Mouse (Mus musculus) hematopoietic stem cell, adult 5-6 weeks (primary cell): ENCODE data around the gene Umps. TPM values are rescaled to one million over a fixed set of nuclear protein-coding genes. Genes with fewer than 3 reads are reported as not detected.

ENCODE experiments used
- ATAC-seq, 2 experiments: fragments of 125-278 bp in 1 of 2; replicated peaks in 1 of 2; 2 replicates each; pipeline ENCODE4 v1.8.0; 2016 to 2017; ENCODE audit warnings: inconsistent platforms in 2 of 2, mild to moderate bottlenecking in 2 of 2, moderate number of reproducible peaks in 2 of 2, low read depth in 1 of 2, moderate TSS enrichment in 1 of 2; ENCODE audit not compliant: low FRiP score in 2 of 2, poor library complexity in 2 of 2, severe bottlenecking in 2 of 2, insufficient read depth in 1 of 2, low TSS enrichment in 1 of 2
- total RNA-seq: library from RNA; stranded (forward); fragments of 172-1452, 232-1000 nt; gene quantifications from 2 replicates; pipeline ENCODE4 v1.2.3, GENCODE M21; 2017

Gene Umps
- total RNA-seq, 1 experiment from 2014 or later, result 92.9 TPM

DNA sequence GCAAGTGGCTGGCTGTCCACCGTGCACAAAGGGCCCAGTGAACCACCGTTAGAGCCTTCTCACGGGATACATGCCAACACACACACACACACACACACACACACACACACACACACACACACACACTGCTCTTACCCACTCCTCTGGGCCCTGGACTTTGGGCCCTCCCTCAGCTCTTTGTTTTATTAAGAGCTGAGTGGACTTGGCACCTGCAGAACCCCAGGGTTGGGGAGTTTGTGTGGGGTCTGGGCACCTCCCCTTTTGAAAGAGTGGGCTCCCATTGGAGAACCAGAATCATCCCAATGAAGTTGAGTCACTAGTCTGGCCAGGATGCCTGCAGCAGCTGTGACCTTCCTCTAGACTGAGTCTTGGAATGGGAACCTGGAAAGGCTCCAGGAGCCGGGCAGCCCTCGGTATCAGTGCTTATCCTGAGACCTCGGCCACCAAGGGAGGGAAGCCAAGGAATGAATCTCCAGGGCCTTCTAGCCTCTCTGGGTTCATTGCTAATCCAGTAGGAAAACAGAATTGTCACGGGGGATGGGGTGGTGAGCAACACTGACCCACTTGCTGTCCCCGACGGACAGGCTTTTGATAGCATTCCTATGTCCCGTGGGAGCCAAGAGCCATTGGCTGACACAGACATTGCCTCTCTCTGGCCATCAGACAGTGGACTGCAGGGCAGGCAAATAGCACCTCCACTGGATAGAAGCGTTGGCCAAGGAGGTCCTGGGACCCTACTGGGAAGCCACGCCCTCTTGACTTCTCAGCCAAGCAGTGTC lies 50.2 kb downstream of the Umps start:
- no peak for ATAC-seq

DNA sequence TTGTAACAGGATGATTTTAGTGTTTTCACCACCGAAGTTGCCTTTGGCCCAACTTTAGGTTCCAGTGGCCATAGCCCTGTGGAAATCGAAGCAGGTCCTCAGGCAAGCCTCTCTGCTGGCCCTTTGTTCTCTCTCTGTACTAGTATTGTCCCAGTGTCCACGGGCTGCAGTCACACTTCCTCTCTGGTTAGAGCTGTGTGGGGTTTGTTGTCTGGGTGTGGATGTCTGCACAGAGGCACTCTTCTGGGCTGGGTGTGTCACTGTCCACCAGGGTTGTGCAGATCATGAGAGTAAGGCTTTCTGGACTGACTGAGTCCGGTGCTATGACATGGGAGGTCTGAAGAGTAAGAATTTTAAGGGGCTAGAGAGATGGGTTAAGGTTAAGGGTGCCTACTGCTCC lies 51.8 kb downstream of the Umps start:
- ATAC-seq, result no peak

GRCm38 (mm10) chr16:33908239-33908638 lies 58.6 kb downstream of the Umps start:
- no peak for ATAC-seq

Other genes starting within 250 kb of the Umps start
- 164 and 205 TPM in 2 replicates for gene Muc13, start 173.0 kb downstream of the Umps start, total RNA-seq
- 19.9 and 28.9 TPM in 2 replicates for gene Itgb5, start 137.4 kb downstream of the Umps start, total RNA-seq